Mouse (Mus musculus) neural tube, embryonic 15.5 days (tissue): ENCODE measurements at regions not wholly inside any gene's neighbourhood (a gene's known extent, or its start where the extent isn't known, plus 50 kb on each side); places are given as distances from the start of the nearest gene placed in this dataset.
A peak's percentile ranks its signal among the peaks of the same experiment; 100 is the strongest.

Experiments
- ATAC-seq: fragments of 200-750 bp; cut with Nextera tagmentation; 2 replicates; pipeline ENCODE4 v1.8.0; 2017; ENCODE audit warnings: mild to moderate bottlenecking, moderate TSS enrichment, moderate library complexity; ENCODE audit not compliant: low FRiP score
- H3K27ac ChIP-seq: fragments of 300-500 bp; sonication (generic); replicated peaks from 2 replicates; pipeline ENCODE4 v1.5.1; 2015; ENCODE audit warnings: mild to moderate bottlenecking, inconsistent platforms
- H3K27me3 ChIP-seq: fragments of 300-500 bp; sonication (generic); replicated peaks from 2 replicates; pipeline ENCODE4 v1.6.1; 2015; ENCODE audit warnings: inconsistent platforms
- H3K36me3 ChIP-seq: fragments of 300-500 bp; sonication (generic); 2 replicates; pipeline ENCODE4 v1.6.1; 2015; ENCODE audit warnings: inconsistent platforms
- H3K4me1 ChIP-seq: fragments of 300-500 bp; sonication (generic); 2 replicates; pipeline ENCODE4 v1.6.1; 2015; ENCODE audit warnings: inconsistent platforms
- H3K4me2 ChIP-seq: fragments of 300-500 bp; sonication (generic); 2 replicates; pipeline ENCODE4 v1.6.1; 2015; ENCODE audit warnings: inconsistent platforms, mild to moderate bottlenecking, moderate library complexity
- H3K4me3 ChIP-seq: fragments of 300-500 bp; sonication (generic); replicated peaks from 2 replicates; pipeline ENCODE4 v1.5.1; 2015; ENCODE audit warnings: mild to moderate bottlenecking, inconsistent platforms
- H3K9ac ChIP-seq: fragments of 300-500 bp; sonication (generic); replicated peaks from 2 replicates; pipeline ENCODE4 v1.6.1; 2015; ENCODE audit warnings: mild to moderate bottlenecking, inconsistent platforms
- H3K9me3 ChIP-seq: fragments of 300-500 bp; sonication (generic); replicated peaks from 2 replicates; pipeline ENCODE4 v1.6.1; 2016; ENCODE audit warnings: inconsistent platforms
- WGBS: fragments of 180-500 bp; shearing (Covaris S2); methylation state at CpG from one replicate; pipeline ENCODE4 v1.1.7; 2015; ENCODE audit warnings: mixed read lengths; 5-methylcytosine and 5-hydroxymethylcytosine counted together

DNA sequence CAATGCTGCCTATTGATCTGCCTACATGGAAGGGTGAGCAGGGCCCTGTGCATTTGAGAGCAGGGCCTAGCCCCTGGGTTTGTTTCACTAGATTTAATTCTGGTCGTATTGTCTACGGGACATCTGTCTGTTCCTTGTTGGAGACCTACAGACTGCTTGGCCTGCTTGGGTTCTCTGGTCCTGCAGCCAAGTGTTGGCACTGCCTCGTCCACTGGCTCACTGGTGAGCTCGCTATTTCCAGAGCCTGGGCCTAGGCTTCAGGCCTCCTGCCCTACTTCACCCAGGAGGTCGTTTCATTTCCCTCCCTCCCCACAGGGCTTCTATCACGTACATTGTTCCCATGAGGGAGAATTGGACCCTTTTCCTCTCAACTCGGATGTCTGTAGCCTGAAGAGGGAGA is 62.2 kb upstream of the Blcap start:
- Histone ChIP-seq H3K36me3 (no peaks in the 10 kb centered on the region), H3K9ac (no peak overlapping the region), H3K4me3 (no peak overlapping the region), H3K4me1 (peaks cover 6% of the 10 kb centered on the region; the same call in 1 of the 2 replicates), H3K9me3 (no peaks in the 10 kb centered on the region), H3K27ac (no peak overlapping the region), H3K4me2 (no peak overlapping the region), H3K27me3 (peaks cover 3% of the 10 kb centered on the region; the same call in 1 of the 2 replicates)
- 49% methylated on average over 7 of the region's 7 CpGs for WGBS
- ATAC-seq = no peak

DNA sequence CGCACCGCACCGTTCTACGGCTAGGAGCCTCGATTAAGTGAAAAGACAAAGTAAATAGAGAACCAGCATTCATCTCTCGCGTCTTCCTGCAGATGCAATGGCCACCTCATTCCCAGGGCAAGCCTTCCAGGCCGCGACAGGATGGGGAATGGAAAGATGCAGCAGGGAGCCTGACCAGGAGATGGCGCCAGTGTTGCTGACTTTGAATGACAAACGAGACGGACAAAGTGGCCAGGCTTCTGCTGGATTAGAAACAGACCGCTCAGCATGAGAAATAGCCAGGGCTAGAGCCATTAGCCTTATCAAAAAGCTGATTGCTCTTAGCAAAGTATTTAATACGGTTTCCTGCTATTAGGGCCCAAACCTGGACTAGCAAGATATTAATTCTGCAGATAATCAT is 64.6 kb upstream of the Blcap start:
- WGBS = 9% methylated on average over 14 of the region's 14 CpGs
- peak; percentile 69; the same call in 1 of the 2 replicates for ATAC-seq
- H3K4me1 ChIP-seq = peaks cover 7% of the 10 kb centered on the region; the same call in 1 of the 2 replicates

DNA sequence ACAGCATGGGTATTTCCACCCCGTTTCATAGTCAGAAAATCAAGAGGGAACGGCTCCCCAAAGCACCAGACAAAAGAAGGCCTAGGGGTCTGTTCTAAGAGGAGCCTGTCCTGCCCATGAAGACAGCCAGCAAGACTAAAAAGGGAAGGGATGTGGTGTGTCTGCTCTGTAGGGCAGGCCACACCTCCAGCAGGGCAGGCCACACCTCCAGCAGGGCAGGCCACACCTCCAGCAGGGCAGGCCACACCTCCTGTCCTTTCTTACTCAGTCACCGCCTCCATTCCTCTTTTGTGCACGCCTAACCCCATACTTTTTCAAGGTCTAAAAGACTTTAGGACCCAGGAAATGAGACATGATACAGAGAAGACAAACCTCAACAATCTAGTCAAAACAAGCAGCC is 69.8 kb upstream of the Blcap start:
- Histone ChIP-seq H3K36me3 (no peaks in the 10 kb centered on the region), H3K9ac (no peak overlapping the region), H3K27ac (no peak overlapping the region), H3K4me1 (peaks cover 7% of the 10 kb centered on the region; the same call in 1 of the 2 replicates), H3K27me3 (no peaks in the 10 kb centered on the region), H3K4me2 (no peak overlapping the region), H3K4me3 (no peak overlapping the region), H3K9me3 (no peaks in the 10 kb centered on the region)
- 38% methylated on average over 4 of the region's 4 CpGs for WGBS
- ATAC-seq = no peak

More for the DNA sequence above, 64.6 kb upstream of the Blcap start:
- no peaks in the 10 kb centered on the region for H3K36me3 ChIP-seq
- no peak overlapping the region for H3K4me3 ChIP-seq
- no peak overlapping the region for H3K9ac ChIP-seq
- no peak overlapping the region for H3K4me2 ChIP-seq
- H3K9me3 ChIP-seq = no peaks in the 10 kb centered on the region
- peaks cover 3% of the 10 kb centered on the region; the same call in 1 of the 2 replicates for H3K27me3 ChIP-seq
- peak overlapping the region; percentile 51 for H3K27ac ChIP-seq

DNA sequence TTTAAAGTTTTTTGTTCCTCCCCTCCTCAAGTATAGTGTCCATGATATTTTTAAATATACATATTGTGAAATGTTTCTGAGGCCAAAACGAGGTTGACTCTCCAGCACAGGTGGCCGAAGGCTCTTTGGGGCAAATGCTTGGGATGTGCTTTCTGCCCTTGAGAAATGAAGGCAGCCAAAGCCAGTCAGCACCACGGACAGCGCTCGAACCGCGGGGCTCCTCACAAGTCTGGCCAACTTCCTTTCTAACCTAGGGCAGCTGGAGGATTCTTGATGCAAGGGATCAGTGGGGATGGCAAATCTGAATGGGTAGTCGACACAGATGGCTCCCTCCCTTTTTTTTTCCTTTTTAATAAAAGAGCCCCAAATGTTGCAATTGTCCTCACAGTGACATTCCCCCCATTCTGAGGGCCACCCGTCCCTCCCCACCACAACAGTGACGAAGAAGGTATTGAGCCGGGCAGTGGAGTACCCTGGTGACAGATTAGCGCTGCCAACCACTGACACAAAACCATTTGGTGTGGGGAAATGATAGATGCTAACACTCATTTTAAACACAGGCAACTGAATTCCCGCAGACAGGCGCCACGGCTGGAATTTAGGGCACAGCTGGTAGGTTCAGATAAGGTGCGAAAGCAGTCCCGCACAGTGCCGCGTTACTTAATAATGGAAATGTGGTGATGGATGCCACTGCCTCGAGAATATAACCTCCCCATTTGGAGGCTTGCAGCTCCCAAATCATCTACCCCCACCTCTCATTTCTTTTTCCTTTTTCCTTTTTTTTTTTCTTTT is 73.4 kb upstream of the Ctnnbl1 start:
- Histone ChIP-seq H3K27ac (no peak overlapping the region), H3K4me3 (no peak overlapping the region), H3K27me3 (no peaks in the 10 kb centered on the region), H3K36me3 (no peaks in the 10 kb centered on the region), H3K4me1 (peaks cover 36% of the 10 kb centered on the region), H3K9me3 (no peaks in the 10 kb centered on the region; the same call in 1 of the 2 replicates), H3K9ac (no peak overlapping the region), H3K4me2 (no peak overlapping the region)
- ATAC-seq = no peak
- WGBS = 16% methylated on average over 20 of the region's 20 CpGs

DNA sequence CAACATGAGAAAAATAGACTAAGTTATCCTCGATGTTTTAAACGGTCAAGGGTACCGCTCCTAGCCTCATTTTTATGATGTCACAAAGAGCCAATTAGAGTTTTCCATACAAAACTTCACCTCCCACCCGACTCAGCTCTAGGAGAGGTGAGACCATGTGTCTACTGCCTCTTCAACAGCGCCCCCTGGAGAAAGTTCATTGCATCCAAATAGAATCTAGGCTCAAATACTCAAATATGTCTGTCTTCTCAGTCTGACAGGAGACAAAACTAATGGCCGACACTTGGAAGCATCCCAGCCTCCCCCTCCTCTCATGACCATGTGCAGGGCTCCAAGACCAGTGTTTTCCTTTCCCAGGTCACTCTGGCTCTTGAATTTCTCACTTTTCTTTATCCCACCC is 72.7 kb upstream of the Ctnnbl1 start:
- no peak overlapping the region for H3K9ac ChIP-seq
- no peaks in the 10 kb centered on the region for H3K27me3 ChIP-seq
- no peaks in the 10 kb centered on the region; the same call in 1 of the 2 replicates for H3K9me3 ChIP-seq
- WGBS = 45% methylated on average over 6 of the region's 6 CpGs
- no peak overlapping the region for H3K4me2 ChIP-seq
- peaks cover 34% of the 10 kb centered on the region for H3K4me1 ChIP-seq
- H3K27ac ChIP-seq = no peak overlapping the region
- no peaks in the 10 kb centered on the region for H3K36me3 ChIP-seq
- no peak for ATAC-seq
- H3K4me3 ChIP-seq = no peak overlapping the region

DNA sequence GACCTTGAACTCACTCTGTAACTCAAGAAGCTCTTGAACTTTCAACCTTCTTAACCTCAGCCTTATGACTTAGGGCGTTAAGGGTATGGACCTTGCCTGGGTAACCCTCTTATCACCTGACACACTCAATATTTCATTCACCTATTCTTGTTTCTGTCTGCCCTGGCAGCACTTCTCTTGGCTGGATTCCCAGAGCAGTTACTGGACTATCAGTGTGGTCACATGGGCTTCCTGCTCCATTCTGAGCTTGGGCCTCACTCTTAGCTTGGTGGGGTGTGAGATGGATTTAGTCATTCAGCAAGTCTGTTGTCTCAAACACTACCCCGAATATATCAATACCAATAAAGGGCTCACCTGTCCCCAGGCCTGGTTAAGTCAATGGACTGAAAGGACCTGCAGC is 67.0 kb upstream of the Ctnnbl1 start:
- H3K4me3 ChIP-seq = no peak overlapping the region
- H3K36me3 ChIP-seq = no peaks in the 10 kb centered on the region
- H3K9ac ChIP-seq = no peak overlapping the region
- 0 out of 2 replicates have a peak overlapping the region, but pooled peaks have one; percentile 10 for H3K27ac ChIP-seq
- no peaks in the 10 kb centered on the region; the same call in 1 of the 2 replicates for H3K9me3 ChIP-seq
- H3K4me1 ChIP-seq = peaks cover 20% of the 10 kb centered on the region
- H3K27me3 ChIP-seq = no peaks in the 10 kb centered on the region
- ATAC-seq = no peak
- 87% methylated on average over 2 of the region's 2 CpGs for WGBS
- no peak overlapping the region for H3K4me2 ChIP-seq

DNA sequence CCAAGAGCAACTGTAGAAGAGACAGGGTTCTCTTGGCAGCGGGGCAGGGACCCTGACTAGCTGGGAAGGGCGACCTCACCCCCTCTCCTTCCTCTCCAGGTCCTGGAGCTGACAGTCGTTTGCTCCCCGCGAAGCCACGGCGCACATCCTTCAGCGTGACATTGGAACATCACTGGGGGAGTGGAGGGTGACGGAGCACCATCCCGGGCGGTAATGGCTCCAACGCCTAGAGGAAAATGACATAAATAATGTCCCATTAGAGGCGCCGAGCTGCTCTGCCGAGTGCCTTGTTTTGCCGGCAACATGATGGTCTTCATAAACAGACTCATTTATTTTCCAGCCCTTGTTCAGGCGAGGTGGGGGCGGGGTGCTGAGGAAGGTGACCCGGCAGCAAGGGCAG is 62.3 kb upstream of the Ctnnbl1 start:
- H3K4me1 ChIP-seq = peaks cover 21% of the 10 kb centered on the region
- H3K27ac ChIP-seq = 0 out of 2 replicates have a peak overlapping the region, but pooled peaks have one; percentile 1
- WGBS = 37% methylated on average over 19 of the region's 19 CpGs
- H3K9ac ChIP-seq = no peak overlapping the region
- no peaks in the 10 kb centered on the region for H3K9me3 ChIP-seq
- no peaks in the 10 kb centered on the region for H3K36me3 ChIP-seq
- no peak for ATAC-seq
- H3K4me3 ChIP-seq = no peak overlapping the region
- no peak overlapping the region for H3K4me2 ChIP-seq
- no peaks in the 10 kb centered on the region for H3K27me3 ChIP-seq

DNA sequence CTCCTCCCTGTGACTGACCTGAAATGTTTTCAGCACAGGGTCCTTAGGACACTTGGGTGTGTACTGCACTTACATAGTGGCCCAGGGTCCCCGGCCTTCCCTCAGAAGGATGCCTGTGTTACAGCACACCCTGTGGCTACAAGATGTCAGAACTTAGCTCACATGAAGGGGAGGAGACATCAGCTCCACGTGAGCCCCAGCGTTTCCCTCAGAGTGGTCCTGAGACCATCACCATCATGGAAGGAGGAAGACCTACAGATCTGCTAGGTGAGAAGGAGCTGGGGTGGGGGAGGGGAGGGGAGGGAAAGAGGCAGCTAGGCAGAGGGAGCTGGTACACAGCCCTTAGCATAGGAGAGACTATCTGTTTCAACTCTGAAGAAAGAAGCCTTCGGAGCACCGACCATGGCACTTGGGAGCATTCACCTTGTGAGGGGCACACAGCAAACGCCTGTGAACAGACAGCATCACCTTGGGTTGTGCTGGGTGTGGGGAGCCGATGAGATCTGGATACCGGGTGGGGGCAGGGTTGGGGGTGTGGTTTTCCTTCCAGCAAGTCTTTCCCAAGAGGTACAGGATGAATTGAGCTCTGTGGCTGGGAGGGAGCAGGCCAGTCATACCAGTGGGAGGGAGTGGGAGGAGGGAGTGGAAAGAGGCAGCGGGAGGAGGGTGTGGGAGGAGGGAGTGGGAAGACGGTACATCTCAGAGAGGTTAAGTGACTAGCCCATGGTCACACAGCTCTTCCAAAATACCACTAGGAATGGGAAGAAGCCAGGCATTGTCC is 60.6 kb upstream of the Ctnnbl1 start:
- 59% methylated on average over 10 of the region's 10 CpGs for WGBS
- Histone ChIP-seq H3K36me3 (no peaks in the 10 kb centered on the region), H3K4me1 (peaks cover 21% of the 10 kb centered on the region), H3K9me3 (no peaks in the 10 kb centered on the region), H3K4me2 (no peak overlapping the region), H3K27ac (no peak overlapping the region), H3K4me3 (no peak overlapping the region), H3K9ac (no peak overlapping the region), H3K27me3 (no peaks in the 10 kb centered on the region)
- no peak; the same call in 1 of the 2 replicates for ATAC-seq

DNA sequence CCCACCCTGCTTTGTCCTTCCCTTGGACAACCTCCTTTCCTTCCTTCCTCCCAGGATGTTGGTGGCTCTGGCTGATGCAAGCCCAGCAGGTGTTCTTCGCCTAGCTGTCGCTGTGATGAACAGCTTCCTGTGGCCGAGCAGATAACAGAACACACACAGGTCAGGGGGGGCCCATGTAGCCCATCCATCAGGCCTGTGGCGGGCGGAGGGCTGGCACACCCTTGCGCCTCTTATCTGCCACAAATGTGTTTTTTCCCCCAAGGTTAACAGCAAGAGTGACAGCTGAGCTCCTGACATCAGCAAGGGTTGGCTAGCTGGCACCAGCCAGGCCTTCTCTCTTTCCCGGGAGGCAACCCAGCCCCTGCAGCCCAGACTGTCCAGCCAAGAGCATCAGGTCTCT is 59.9 kb upstream of the Ctnnbl1 start:
- peaks cover 21% of the 10 kb centered on the region for H3K4me1 ChIP-seq
- no peak overlapping the region for H3K27ac ChIP-seq
- no peak overlapping the region for H3K4me2 ChIP-seq
- 64% methylated on average over 7 of the region's 7 CpGs for WGBS
- no peaks in the 10 kb centered on the region for H3K36me3 ChIP-seq
- no peaks in the 10 kb centered on the region for H3K9me3 ChIP-seq
- no peak overlapping the region for H3K4me3 ChIP-seq
- no peak overlapping the region for H3K9ac ChIP-seq
- ATAC-seq = no peak
- no peaks in the 10 kb centered on the region for H3K27me3 ChIP-seq

DNA sequence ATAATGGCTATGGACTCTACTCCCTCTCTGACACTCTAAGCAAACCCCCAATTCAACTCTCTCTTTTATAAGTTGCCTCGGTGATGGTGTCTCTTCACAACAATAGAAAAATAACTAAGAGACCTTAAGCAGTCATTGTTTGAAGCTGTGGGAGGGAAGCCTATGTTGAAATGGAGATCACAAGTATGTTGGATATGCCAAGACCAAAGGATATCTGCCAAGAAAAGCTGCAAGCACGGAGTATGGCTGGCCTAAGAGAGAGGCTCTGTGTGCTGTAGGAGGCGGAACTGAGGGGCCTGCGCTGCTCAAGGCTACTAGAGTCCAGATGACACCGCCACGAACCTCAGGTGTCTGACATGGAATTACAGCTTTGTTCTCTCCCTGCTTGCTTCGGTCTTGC is 55.3 kb upstream of the Ctnnbl1 start:
- no peak overlapping the region for H3K27ac ChIP-seq
- WGBS = 72% methylated on average over 7 of the region's 7 CpGs
- ATAC-seq = no peak

More for the DNA sequence above, 55.3 kb upstream of the Ctnnbl1 start:
- 0 out of 2 replicates have a peak, but pooled peaks cover 3% of the 10 kb centered on the region for H3K4me1 ChIP-seq
- H3K4me2 ChIP-seq = no peak overlapping the region
- no peaks in the 10 kb centered on the region for H3K36me3 ChIP-seq
- no peak overlapping the region for H3K9ac ChIP-seq
- no peaks in the 10 kb centered on the region for H3K9me3 ChIP-seq
- no peaks in the 10 kb centered on the region for H3K27me3 ChIP-seq
- H3K4me3 ChIP-seq = no peak overlapping the region
